Mouse (Mus musculus) heart, embryonic 14.5 days (tissue): ENCODE measurements around the gene Efna2. TPM values are rescaled to one million over a fixed set of nuclear protein-coding genes. Genes with fewer than 3 reads are reported as not detected.

Source experiments
- ATAC-seq: fragments of 200-750 bp; cut with Nextera tagmentation; 2 replicates; pipeline ENCODE4 v1.8.0; 2017; ENCODE audit warnings: low read depth, moderate TSS enrichment; ENCODE audit not compliant: insufficient number of reproducible peaks, insufficient read depth, low FRiP score
- H3K27ac ChIP-seq, 2 experiments: fragments of 200-500 bp in 1 of 2; fragments of 300-500 bp in 1 of 2; sonication (generic) in 1 of 2; replicated peaks in 1 of 2; 2 replicates each; pipeline ENCODE4 v1.5.1; 2012 to 2014; ENCODE audit warnings: low read depth in 2 of 2, low read length in 2 of 2, control low read depth in 1 of 2, mild to moderate bottlenecking in 1 of 2, mixed read lengths in 1 of 2; ENCODE audit not compliant: control insufficient read depth in 1 of 2, insufficient read depth in 1 of 2
- H3K27me3 ChIP-seq: fragments of 300-500 bp; sonication (generic); 2 replicates; pipeline ENCODE4 v1.6.1; 2014; ENCODE audit warnings: mild to moderate bottlenecking, low read length, control low read depth; ENCODE audit not compliant: control insufficient read depth, insufficient read depth
- H3K36me3 ChIP-seq: fragments of 300-500 bp; sonication (generic); 2 replicates; pipeline ENCODE4 v1.6.1; 2014; ENCODE audit warnings: mild to moderate bottlenecking, control low read depth, low read length, mixed read lengths; ENCODE audit not compliant: control insufficient read depth, insufficient read depth
- H3K4me1 ChIP-seq, 2 experiments: fragments of 200-500 bp in 1 of 2; fragments of 300-500 bp in 1 of 2; sonication (generic) in 1 of 2; 2 replicates each; pipeline ENCODE4 v1.6.1; 2012 to 2014; ENCODE audit warnings: low read length in 2 of 2, control low read depth in 1 of 2, mixed read lengths in 1 of 2; ENCODE audit not compliant: control insufficient read depth in 2 of 2, insufficient read depth in 2 of 2
- H3K4me2 ChIP-seq: fragments of 300-500 bp; sonication (generic); 2 replicates; pipeline ENCODE4 v1.6.1; 2014; ENCODE audit warnings: mild to moderate bottlenecking, low read length
- H3K4me3 ChIP-seq, 2 experiments: fragments of 200-500 bp in 1 of 2; fragments of 300-500 bp in 1 of 2; sonication (generic) in 1 of 2; 2 replicates each; pipeline ENCODE4 v1.5.1; 2012 to 2014; ENCODE audit warnings: low read length in 2 of 2, mild to moderate bottlenecking in 2 of 2, control low read depth in 1 of 2, low read depth in 1 of 2, moderate library complexity in 1 of 2; ENCODE audit not compliant: control insufficient read depth in 1 of 2, insufficient read depth in 1 of 2
- H3K9ac ChIP-seq: fragments of 300-500 bp; sonication (generic); 2 replicates; pipeline ENCODE4 v1.6.1; 2014; ENCODE audit warnings: mild to moderate bottlenecking, low read length
- H3K9me3 ChIP-seq: fragments of 300-500 bp; sonication (generic); 2 replicates; pipeline ENCODE4 v1.6.1; 2016; ENCODE audit warnings: low read length, control low read depth; ENCODE audit not compliant: control insufficient read depth
- WGBS: fragments of 180-500 bp; shearing (Covaris S2); extraction: QIAGEN DNeasy Blood & Tissue Kit; methylation state at CpG from one replicate; pipeline ENCODE4 v1.1.7; 2014; 5-methylcytosine and 5-hydroxymethylcytosine counted together
- polyA plus RNA-seq: library from polyadenylated mRNA; unstranded; fragments of >200 nt; fragmentation: Nextera tagmentation; extraction: Ambion mirVana; gene quantifications from 2 replicates; pipeline ENCODE4 v1.2.1, GENCODE M21; 2014

Efna2 gene
- polyA plus RNA-seq, 1 experiment from 2014 or later = 10.1 TPM

DNA sequence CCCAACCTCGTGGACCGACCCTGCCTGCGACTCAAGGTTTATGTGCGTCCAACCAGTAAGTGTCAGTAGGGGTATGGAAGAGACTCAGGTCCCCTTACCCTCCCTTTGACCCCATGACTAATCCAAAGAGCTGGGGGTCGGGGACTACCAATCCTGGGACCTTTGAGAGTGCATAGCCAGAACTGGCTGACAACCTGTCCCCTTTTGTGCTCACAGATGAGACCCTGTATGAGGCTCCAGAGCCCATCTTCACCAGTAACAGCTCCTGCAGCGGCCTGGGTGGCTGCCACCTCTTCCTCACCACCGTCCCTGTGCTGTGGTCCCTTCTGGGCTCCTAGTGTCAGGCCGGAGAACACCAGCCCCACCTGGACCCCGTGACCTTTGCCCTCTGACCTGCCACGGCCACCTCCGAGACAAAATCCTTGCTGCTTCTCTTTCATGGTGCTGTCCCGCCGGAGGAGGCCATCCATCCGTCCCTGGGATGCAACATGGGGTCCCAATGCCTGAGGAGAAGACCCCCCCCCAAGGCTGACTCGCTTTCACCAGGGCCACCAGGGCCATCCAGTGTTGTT, 9.3 kb downstream of the Efna2 start:
- Histone ChIP-seq H3K9ac (no peak overlapping the region), H3K27ac (no peak overlapping the region), H3K4me1 (peaks cover 0 to 16% of the 10 kb centered on the region in 2 experiments; a peak in 2 of 4 replicates), H3K36me3 (peaks cover 14% of the 10 kb centered on the region; the same call in 1 of the 2 replicates), H3K4me2 (no peak overlapping the region), H3K27me3 (peaks cover 43% of the 10 kb centered on the region), H3K9me3 (no peaks in the 10 kb centered on the region), H3K4me3 (no peak overlapping the region)
- ATAC-seq = no peak
- 89% methylated on average over 15 of the region's 15 CpGs for WGBS

GRCm38 (mm10) chr10:80189999-80190398, 10.7 kb downstream of the Efna2 start:
- 4% methylated on average over 21 of the region's 21 CpGs for WGBS
- peak overlapping the region; percentile 90 for H3K4me2 ChIP-seq
- no peak overlapping the region for H3K27ac ChIP-seq
- peaks cover 0 to 16% of the 10 kb centered on the region in 2 experiments; a peak in 2 of 4 replicates for H3K4me1 ChIP-seq
- H3K4me3 ChIP-seq = peak overlapping the region; percentile 44 to 49
- peak overlapping the region; percentile 62 for H3K9ac ChIP-seq
- no peak for ATAC-seq
- H3K27me3 ChIP-seq = peaks cover 43% of the 10 kb centered on the region
- H3K36me3 ChIP-seq = peaks cover 14% of the 10 kb centered on the region; the same call in 1 of the 2 replicates
- H3K9me3 ChIP-seq = no peaks in the 10 kb centered on the region

DNA sequence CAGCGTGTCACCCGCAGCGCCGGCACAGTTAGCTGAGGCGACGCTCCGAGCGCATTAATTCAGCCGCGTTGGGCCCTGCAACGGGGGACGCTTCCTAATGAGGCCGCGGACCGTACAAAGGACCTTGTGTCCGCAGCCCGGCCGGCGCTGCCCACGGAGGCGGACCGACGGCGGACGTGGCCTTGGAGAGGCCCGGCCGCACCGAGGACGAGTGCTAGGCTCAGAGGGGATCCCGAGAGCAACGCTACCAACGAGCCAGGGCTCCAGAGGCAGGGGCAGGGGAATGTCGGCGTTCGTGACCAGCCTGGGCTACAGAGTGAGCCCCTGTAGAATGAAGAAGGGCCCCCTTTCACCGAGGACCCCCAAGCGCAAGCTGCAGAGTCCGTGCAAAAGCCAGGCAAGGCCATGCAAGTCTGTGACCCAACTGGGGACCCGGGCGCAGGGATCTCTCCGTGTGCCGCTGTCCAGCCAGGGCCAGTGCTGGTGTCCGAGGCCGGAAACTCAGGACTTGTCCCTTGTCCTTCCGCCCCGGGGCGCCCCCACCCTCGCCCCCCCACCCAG, 11.3 kb downstream of the Efna2 start:
- Histone ChIP-seq H3K4me3 (peak overlapping the region; percentile 44 to 49), H3K4me1 (peaks cover 0 to 16% of the 10 kb centered on the region in 2 experiments; a peak in 2 of 4 replicates), H3K27ac (no peak overlapping the region), H3K27me3 (peaks cover 43% of the 10 kb centered on the region), H3K36me3 (peaks cover 14% of the 10 kb centered on the region; the same call in 1 of the 2 replicates), H3K9ac (peak overlapping the region; percentile 62), H3K9me3 (no peaks in the 10 kb centered on the region), H3K4me2 (peak overlapping the region; percentile 90)
- WGBS = under 1% methylated on average over 48 of the region's 48 CpGs
- ATAC-seq = no peak

GRCm38 (mm10) chr10:80193976-80194375, 14.7 kb downstream of the Efna2 start:
- Histone ChIP-seq H3K27me3 (peaks cover 32% of the 10 kb centered on the region), H3K4me3 (no peak overlapping the region), H3K4me1 (peaks cover 0 to 12% of the 10 kb centered on the region in 2 experiments; a peak in 2 of 4 replicates), H3K9ac (no peak overlapping the region), H3K36me3 (peaks cover 3% of the 10 kb centered on the region; the same call in 1 of the 2 replicates), H3K9me3 (no peaks in the 10 kb centered on the region), H3K4me2 (no peak overlapping the region), H3K27ac (no peak overlapping the region)
- 49% methylated on average over 6 of the region's 6 CpGs for WGBS
- no peak for ATAC-seq

DNA sequence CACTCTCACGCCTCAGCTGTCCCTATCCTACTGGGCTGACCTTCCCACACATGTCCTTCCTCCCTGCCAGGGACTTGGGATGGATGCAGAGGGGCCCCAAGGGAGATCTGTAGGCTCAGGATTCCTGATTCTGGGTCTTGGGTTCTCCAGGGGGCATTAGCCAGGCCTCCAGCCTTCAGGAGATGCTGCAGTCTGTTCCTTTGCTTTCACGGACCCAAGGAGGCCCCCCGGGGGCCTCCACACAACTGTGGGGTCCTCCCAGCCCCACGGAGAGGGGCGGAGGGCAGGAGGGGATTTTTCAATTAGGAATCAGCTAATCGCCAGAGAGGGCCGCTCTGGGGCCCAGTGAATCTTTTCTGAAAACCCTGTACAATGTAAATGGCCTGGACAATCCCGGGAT, 15.2 kb downstream of the Efna2 start:
- H3K4me3 ChIP-seq = no peak overlapping the region
- peaks cover 0 to 12% of the 10 kb centered on the region in 2 experiments; a peak in 2 of 4 replicates for H3K4me1 ChIP-seq

GRCm38 (mm10) chr10:80196167-80196566, 16.9 kb downstream of the Efna2 start:
- no peak overlapping the region for H3K4me3 ChIP-seq
- no peak overlapping the region for H3K27ac ChIP-seq
- ATAC-seq = no peak
- 82% methylated on average over 1 of the region's 1 CpGs for WGBS
- H3K36me3 ChIP-seq = no peaks in the 10 kb centered on the region
- peaks cover 2 to 3% of the 10 kb centered on the region in 2 experiments; a peak in 1 of 4 replicates for H3K4me1 ChIP-seq
- H3K4me2 ChIP-seq = no peak overlapping the region
- no peak overlapping the region for H3K9ac ChIP-seq
- H3K27me3 ChIP-seq = peaks cover 15% of the 10 kb centered on the region
- H3K9me3 ChIP-seq = no peaks in the 10 kb centered on the region

More for the DNA sequence above, 15.2 kb downstream of the Efna2 start:
- H3K4me2 ChIP-seq = no peak overlapping the region
- no peak for ATAC-seq
- H3K9ac ChIP-seq = no peak overlapping the region
- H3K27ac ChIP-seq = no peak overlapping the region
- H3K27me3 ChIP-seq = peaks cover 27% of the 10 kb centered on the region
- H3K36me3 ChIP-seq = no peaks in the 10 kb centered on the region
- H3K9me3 ChIP-seq = no peaks in the 10 kb centered on the region
- WGBS = 65% methylated on average over 8 of the region's 8 CpGs

- Histone ChIP-seq H3K27me3 (peaks cover 9% of the 10 kb centered on the region), H3K4me3 (no peak overlapping the region), H3K36me3 (no peaks in the 10 kb centered on the region), H3K27ac (no peak overlapping the region), H3K4me2 (no peak overlapping the region), H3K4me1 (peaks cover 2 to 3% of the 10 kb centered on the region in 2 experiments; a peak in 1 of 4 replicates), H3K9ac (no peak overlapping the region), H3K9me3 (no peaks in the 10 kb centered on the region)
- 79% methylated on average over 33 of the region's 33 CpGs for WGBS
- ATAC-seq = no peak
Measured at GRCm38 (mm10) chr10:80196778-80197581, 17.7 kb downstream of the Efna2 start.
